Mouse (Mus musculus): ENCODE results near the gene Ptpre. TPM values are rescaled to one million over a fixed set of nuclear protein-coding genes. Genes with fewer than 3 reads are reported as not detected.

Gene Ptpre
- polyA plus RNA-seq, 1 experiment = not detected

DNA sequence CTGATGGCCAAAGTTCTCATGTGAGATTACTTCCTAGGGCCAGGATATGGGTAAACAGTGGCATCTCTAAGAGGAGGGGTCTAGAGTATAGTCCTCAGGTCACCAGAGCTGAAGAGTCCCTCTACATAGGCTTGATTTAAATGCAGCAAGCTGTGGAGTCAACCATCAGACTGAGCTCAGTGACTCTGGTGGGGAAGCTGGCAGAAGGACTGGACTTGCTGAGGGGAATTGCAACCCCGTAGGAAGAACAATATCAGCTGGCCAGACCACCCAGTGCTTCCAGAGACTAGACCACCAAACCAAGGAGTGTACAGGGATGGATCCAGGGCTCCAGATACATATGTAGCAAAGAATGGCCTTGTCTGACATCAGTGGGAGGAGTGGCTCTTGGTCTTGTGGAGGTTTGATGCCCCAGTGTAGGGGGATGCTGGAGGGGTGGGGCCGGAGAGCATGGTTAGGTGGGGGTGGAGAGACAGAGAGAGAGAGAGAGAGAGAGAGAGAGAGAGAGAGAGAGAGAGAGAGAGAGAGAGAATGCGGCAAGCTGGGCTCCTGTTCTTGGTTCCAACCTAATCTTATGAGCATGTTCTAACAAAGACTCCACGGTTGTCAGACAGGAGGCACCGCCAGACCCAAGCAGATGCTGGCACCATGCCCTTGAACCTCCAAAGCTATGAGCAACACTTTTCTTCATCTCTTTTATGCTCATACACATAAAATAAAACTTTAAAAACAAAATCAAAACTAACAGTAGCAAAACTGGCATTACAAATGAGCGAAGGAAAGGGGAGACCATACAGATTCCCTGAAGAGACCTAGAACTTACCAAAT lies 184.9 kb downstream of the Ptpre start:
- Histone ChIP-seq H3K4me1 (ENCODE audit: control insufficient read depth, insufficient read depth, low read length) (no peaks in the 10 kb centered on the region), H3K4me3 (ENCODE audit: insufficient read depth, low read depth, low read length) (no peak overlapping the region), H3K27ac (ENCODE audit: insufficient read depth, low read depth, low read length) (no peak overlapping the region)
- TF ChIP-seq POLR2A (IDR thresholded peaks at IDR 0.05; ENCODE audit: insufficient read depth, low read depth, low read length) (no peak), CTCF (IDR thresholded peaks at IDR 0.05; ENCODE audit: insufficient read depth, low read depth, low read length) (no peak)
- 67% methylated on average over 6 of the region's 6 CpGs for WGBS

- 76% methylated on average over 6 of the region's 6 CpGs for WGBS
- Histone ChIP-seq H3K4me3 (ENCODE audit: insufficient read depth, low read depth, low read length) (no peak overlapping the region), H3K27ac (ENCODE audit: insufficient read depth, low read depth, low read length) (no peak overlapping the region), H3K4me1 (ENCODE audit: control insufficient read depth, insufficient read depth, low read length) (no peaks in the 10 kb centered on the region)
- no peak for TF ChIP-seq POLR2A (IDR thresholded peaks at IDR 0.05; ENCODE audit: insufficient read depth, low read depth, low read length)
- no peak for TF ChIP-seq CTCF (IDR thresholded peaks at IDR 0.05; ENCODE audit: insufficient read depth, low read depth, low read length)
Measured at GRCm38 (mm10) chr7:135723672-135724341, 186.5 kb downstream of the Ptpre start.

DNA sequence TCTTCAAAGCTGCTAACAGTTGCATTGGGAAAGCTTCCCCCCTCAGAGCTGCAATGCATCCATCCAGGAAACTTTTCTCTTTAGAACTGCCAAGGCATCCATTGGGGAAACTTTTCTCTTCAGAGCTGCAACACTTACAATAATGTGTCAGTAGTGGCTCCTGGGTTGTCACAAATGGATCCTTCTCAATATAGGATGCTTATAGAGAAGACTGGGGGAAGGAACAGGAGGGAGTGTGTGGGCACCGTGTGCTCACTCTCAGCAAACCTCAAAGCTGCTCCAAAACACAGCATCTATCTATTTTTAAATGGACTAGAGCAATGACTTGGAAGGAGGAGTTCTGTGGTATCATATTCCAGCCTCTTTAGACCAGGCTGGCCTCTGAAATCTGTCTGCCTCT lies 189.4 kb downstream of the Ptpre start:
- Histone ChIP-seq H3K4me3 (ENCODE audit: insufficient read depth, low read depth, low read length) (no peak overlapping the region), H3K27ac (ENCODE audit: insufficient read depth, low read depth, low read length) (no peak overlapping the region), H3K4me1 (ENCODE audit: control insufficient read depth, insufficient read depth, low read length) (no peaks in the 10 kb centered on the region)
- TF ChIP-seq CTCF (IDR thresholded peaks at IDR 0.05; ENCODE audit: insufficient read depth, low read depth, low read length) (no peak), POLR2A (IDR thresholded peaks at IDR 0.05; ENCODE audit: insufficient read depth, low read depth, low read length) (no peak)
- 69% methylated on average over 1 of the region's 1 CpGs for WGBS

DNA sequence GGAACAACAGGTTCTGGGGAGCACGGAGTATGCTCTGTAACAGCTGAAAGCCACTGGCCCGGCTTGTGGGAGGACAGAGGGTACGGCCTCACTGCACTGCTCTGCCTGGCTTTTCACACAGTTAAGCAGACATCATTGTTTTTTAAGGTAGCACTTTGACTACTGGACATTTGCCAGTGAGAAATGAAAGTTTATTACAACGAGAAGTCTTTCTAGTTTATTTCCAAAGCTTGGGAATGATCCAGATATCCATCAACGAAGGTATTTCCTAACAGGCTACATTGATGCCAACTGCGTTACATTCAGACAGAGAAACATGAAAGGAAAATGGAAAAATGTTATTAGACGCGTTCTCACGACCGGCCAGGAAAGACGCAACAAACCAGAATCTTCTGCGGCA lies 190.8 kb downstream of the Ptpre start:
- TF ChIP-seq POLR2A (IDR thresholded peaks at IDR 0.05; ENCODE audit: insufficient read depth, low read depth, low read length) (no peak), CTCF (IDR thresholded peaks at IDR 0.05; ENCODE audit: insufficient read depth, low read depth, low read length) (no peak)
- 87% methylated on average over 12 of the region's 12 CpGs for WGBS
- no peak overlapping the region for H3K4me3 ChIP-seq (ENCODE audit: insufficient read depth, low read depth, low read length)
- no peaks in the 10 kb centered on the region for H3K4me1 ChIP-seq (ENCODE audit: control insufficient read depth, insufficient read depth, low read length)
- no peak overlapping the region for H3K27ac ChIP-seq (ENCODE audit: insufficient read depth, low read depth, low read length)

GRCm38 (mm10) chr7:135734379-135734778 lies 197.1 kb downstream of the Ptpre start:
- Histone ChIP-seq H3K27ac (ENCODE audit: insufficient read depth, low read depth, low read length) (no peak overlapping the region), H3K4me3 (ENCODE audit: insufficient read depth, low read depth, low read length) (no peak overlapping the region), H3K4me1 (ENCODE audit: control insufficient read depth, insufficient read depth, low read length) (peaks cover 4% of the 10 kb centered on the region)
- WGBS = 93% methylated on average over 5 of the region's 5 CpGs
- TF ChIP-seq CTCF (IDR thresholded peaks at IDR 0.05; ENCODE audit: insufficient read depth, low read depth, low read length) (no peak), POLR2A (IDR thresholded peaks at IDR 0.05; ENCODE audit: insufficient read depth, low read depth, low read length) (no peak)

DNA sequence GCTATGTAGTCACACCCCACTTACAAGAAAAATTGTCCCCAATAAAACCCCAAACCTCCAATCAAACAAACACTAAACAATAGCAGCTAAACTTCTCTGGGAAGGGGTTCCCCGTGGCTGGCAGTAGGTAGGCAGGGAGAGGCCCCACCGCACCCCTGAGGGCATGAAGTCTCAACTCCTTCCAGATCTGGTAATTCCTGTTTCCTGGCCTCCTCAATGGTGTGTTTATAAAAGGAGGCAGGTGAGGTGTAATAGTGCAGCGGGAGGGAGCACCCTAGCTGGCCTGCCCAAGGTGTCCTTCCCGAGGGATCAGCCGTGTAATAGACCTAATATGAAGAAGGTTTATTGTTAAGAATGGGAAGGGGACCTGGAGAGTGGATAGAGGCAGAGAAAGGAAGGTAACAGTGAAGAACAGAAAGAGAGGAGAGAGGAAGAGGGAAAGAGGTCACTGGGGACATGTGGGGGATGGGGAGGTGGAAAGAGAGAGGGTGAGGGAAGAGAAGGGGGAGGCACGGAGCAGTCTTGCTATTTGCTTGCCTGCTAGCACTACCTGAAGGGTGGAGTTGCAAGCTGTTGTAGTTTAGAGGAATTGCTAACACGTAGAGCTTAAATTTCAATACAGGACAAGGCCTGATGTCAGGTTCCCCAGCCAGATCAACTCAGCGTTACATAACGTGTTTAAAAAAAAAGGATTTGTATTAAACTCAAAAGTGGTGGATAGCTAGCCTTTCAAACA lies 197.8 kb downstream of the Ptpre start:
- no peak for TF ChIP-seq POLR2A (IDR thresholded peaks at IDR 0.05; ENCODE audit: insufficient read depth, low read depth, low read length)
- TF ChIP-seq CTCF (IDR thresholded peaks at IDR 0.05; ENCODE audit: insufficient read depth, low read depth, low read length) = no peak
- Histone ChIP-seq H3K27ac (ENCODE audit: insufficient read depth, low read depth, low read length) (no peak overlapping the region), H3K4me3 (ENCODE audit: insufficient read depth, low read depth, low read length) (no peak overlapping the region), H3K4me1 (ENCODE audit: control insufficient read depth, insufficient read depth, low read length) (peaks cover 4% of the 10 kb centered on the region)
- WGBS = 85% methylated on average over 9 of the region's 9 CpGs

Other genes starting within 250 kb of the Ptpre start
- gene Foxi2, start 127.2 kb upstream of the Ptpre start, polyA plus RNA-seq (2012; ENCODE audit: insufficient read depth, insufficient read length, low replicate concordance, missing spikeins) = not detected in 2 replicates
- not detected in 2 replicates for gene Clrn3, start 8.8 kb upstream of the Ptpre start, polyA plus RNA-seq (2012; ENCODE audit: insufficient read depth, insufficient read length, low replicate concordance, missing spikeins)
- 75.6 and 140 TPM in 2 replicates for gene Mki67, start 178.9 kb downstream of the Ptpre start, polyA plus RNA-seq (2012; ENCODE audit: insufficient read depth, insufficient read length, low replicate concordance, missing spikeins)

All from olfactory bulb, adult 2 months (tissue).